Mouse (Mus musculus) C2C12 (cell line): ENCODE data around the gene Cep162.

Experiments
- CEBPB ChIP-seq: IDR thresholded peaks from one replicate; pipeline ENCODE4 v1.6.1; 2011; ENCODE audit warnings: low read depth, mild to moderate bottlenecking, control low read depth, moderate library complexity
- CTCF ChIP-seq: IDR thresholded peaks from one replicate; pipeline ENCODE4 v1.5.1; 2011; ENCODE audit not compliant: control insufficient read depth, insufficient read depth, insufficient read length
- FOSL1 ChIP-seq: IDR thresholded peaks from one replicate; pipeline ENCODE4 v1.8.0; 2011; ENCODE audit warnings: mild to moderate bottlenecking, low read length; ENCODE audit not compliant: poor library complexity, insufficient read depth, severe bottlenecking
- MAX ChIP-seq: IDR thresholded peaks from one replicate; pipeline ENCODE4 v1.6.1; 2011; ENCODE audit warnings: mild to moderate bottlenecking, control low read depth
- MYOD1 ChIP-seq: IDR thresholded peaks from one replicate; pipeline ENCODE4 v1.6.1; 2011; ENCODE audit warnings: low read depth; ENCODE audit not compliant: control insufficient read depth, insufficient read length
- MYOG ChIP-seq: IDR thresholded peaks from one replicate; pipeline ENCODE4 v1.6.1; 2011; ENCODE audit not compliant: control insufficient read depth, insufficient read length; ENCODE audit errors: extremely low read depth
- USF1 ChIP-seq: IDR thresholded peaks from one replicate; pipeline ENCODE4 v1.6.1; 2011; ENCODE audit warnings: low read depth, mild to moderate bottlenecking, control low read depth, moderate library complexity

DNA sequence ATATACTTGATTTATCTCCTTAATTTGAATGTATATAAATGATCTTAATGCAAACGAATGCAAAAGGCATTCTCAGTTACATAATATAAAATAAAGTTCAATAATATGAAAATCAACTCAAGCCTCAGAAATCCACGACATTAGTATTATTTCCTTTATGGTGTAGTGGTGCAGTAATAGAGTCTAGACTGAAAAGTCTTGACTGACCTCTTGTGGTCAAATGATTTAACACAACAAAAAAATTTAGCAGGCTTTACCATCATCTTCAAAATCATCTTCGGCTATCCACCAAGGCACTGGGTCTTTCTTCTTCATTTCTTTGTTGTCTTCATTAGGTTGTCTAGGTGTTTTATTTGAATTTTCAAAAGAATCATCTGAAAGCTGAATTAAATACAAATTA, 7.2 kb downstream of the Cep162 start:
- TF ChIP-seq CTCF (no peak), USF1 (no peak), MAX (no peak), MYOG (no peak), MYOD1 (no peak), CEBPB (no peak), FOSL1 (no peak)
